Mouse (Mus musculus): Measurements from ENCODE around the gene Zfp174. TPM values are rescaled to one million over a fixed set of nuclear protein-coding genes. Genes with fewer than 3 reads are reported as not detected.
A peak's percentile ranks its signal among the peaks of the same experiment; 100 is the strongest.

Gene Zfp174
- total and polyA plus RNA-seq, 3 experiments: 0.26 to 0.98 (median 0.37) TPM

DNA sequence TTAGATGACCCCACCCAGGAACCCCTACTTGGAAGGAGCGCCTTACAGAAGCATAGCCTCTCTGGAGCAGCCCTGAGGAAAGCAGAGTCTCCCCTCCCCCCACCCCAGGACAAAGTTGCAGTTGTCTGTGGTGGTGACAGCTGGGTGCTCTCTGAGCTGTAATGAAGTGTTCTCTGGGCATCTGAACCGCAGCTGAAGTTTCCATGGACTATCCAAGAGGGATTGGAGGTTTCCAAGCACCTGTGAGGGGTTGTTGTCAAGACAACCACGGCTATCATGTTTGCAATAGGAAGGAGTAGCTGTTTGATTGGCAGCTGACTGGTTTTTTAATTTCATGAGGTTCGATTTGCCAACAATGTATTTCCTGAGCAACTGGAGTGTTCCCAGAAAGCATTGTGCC lies 4.1 kb upstream of the Zfp174 start:
- in situ Hi-C loops (cut with MboI; ENCODE audit: low pct_ligation_motif_present, low pct_unique_long_range_greater_than_20kb, low sequenced_read_pairs): loop anchor here (10.0 to 25.0 kb wide), 2 partner anchors 162 to 444 kb away; partner anchors contain the start of gene Slx4
- H3K4me1 ChIP-seq (ENCODE audit: control insufficient read depth in 1 of 2, insufficient read depth in 2 of 2): peaks cover 6 to 18% of the 10 kb centered on the region in 2 experiments
- no peaks in the 10 kb centered on the region for H3K9me3 ChIP-seq (replicated peaks; ENCODE audit: low read length)
- no peak overlapping the region for H3K27ac ChIP-seq (ENCODE audit: insufficient read depth, low read depth)
- H3K4me2 ChIP-seq (ENCODE audit: insufficient read depth, low read depth, poor library complexity, severe bottlenecking): peak overlapping the region; percentile 48
- DNase-seq (ENCODE audit: extremely low read depth): no peak
- H3K27me3 ChIP-seq (replicated peaks): no peaks in the 10 kb centered on the region
- dilution Hi-C loops (cut with MboI; ENCODE audit: extremely low pct_ligation_motif_present, extremely low pct_unique_long_range_greater_than_20kb, low sequenced_read_pairs): no loop called here
- H3K79me2 ChIP-seq (replicated peaks; ENCODE audit: control insufficient read depth, extremely low read depth, insufficient read depth, poor library complexity, severe bottlenecking): no peaks in the 10 kb centered on the region
- TF ChIP-seq RCOR1 (conservative IDR thresholded peaks at IDR 0.05; ENCODE audit: low read depth, low read length): no peak
- no peak for TF ChIP-seq SMC3 (IDR thresholded peaks at IDR 0.05; ENCODE audit: low read depth, low read length)
- no peak for TF ChIP-seq POLR2AphosphoS2 (IDR thresholded peaks at IDR 0.05; ENCODE audit: low read depth, low read length)
- no peak for TF ChIP-seq MXI1 (IDR thresholded peaks at IDR 0.05; ENCODE audit: low read depth, low read length)
- no peak for TF ChIP-seq CTCF (conservative IDR thresholded peaks at IDR 0.05 in 1 of 2, IDR thresholded peaks at IDR 0.05 in 1 of 2; ENCODE audit: low read depth in 2 of 2, low read length in 2 of 2)
- no peak for TF ChIP-seq RAD21 (IDR thresholded peaks at IDR 0.05; ENCODE audit: low read depth, low read length)
- no peak for TF ChIP-seq SIN3A (IDR thresholded peaks at IDR 0.05; ENCODE audit: low read length)
- TF ChIP-seq BHLHE40 (IDR thresholded peaks at IDR 0.05; ENCODE audit: low read depth, low read length): no peak
- no peak for TF ChIP-seq MEF2A (IDR thresholded peaks at IDR 0.05; ENCODE audit: borderline replicate concordance, low read depth, low read length)
- no peak for TF ChIP-seq MAX (IDR thresholded peaks at IDR 0.05; ENCODE audit: low read length)
- no peak overlapping the region for H3K9ac ChIP-seq (ENCODE audit: insufficient read depth, low read depth)
- H3K36me3 ChIP-seq (replicated peaks in 1 of 2; ENCODE audit: control insufficient read depth in 1 of 2, insufficient read depth in 1 of 2, low read length in 1 of 2): no peaks in the 10 kb centered on the region
- H3K4me3 ChIP-seq (replicated peaks in 1 of 3; ENCODE audit: low read depth in 2 of 3, low read length in 2 of 3, poor library complexity in 1 of 3): no peak overlapping the region

GRCm38 (mm10) chr16:3843796-3844195 lies 3.3 kb upstream of the Zfp174 start:
- Histone ChIP-seq H3K4me2 (ENCODE audit: insufficient read depth, low read depth, poor library complexity, severe bottlenecking) (no peak overlapping the region), H3K9me3 (replicated peaks; ENCODE audit: low read length) (no peaks in the 10 kb centered on the region), H3K79me2 (replicated peaks; ENCODE audit: control insufficient read depth, extremely low read depth, insufficient read depth, poor library complexity, severe bottlenecking) (no peaks in the 10 kb centered on the region), H3K36me3 (replicated peaks in 1 of 2; ENCODE audit: control insufficient read depth in 1 of 2, insufficient read depth in 1 of 2, low read length in 1 of 2) (no peaks in the 10 kb centered on the region), H3K4me3 (replicated peaks in 1 of 3; ENCODE audit: low read depth in 2 of 3, low read length in 2 of 3, poor library complexity in 1 of 3) (no peak overlapping the region), H3K9ac (ENCODE audit: insufficient read depth, low read depth) (no peak overlapping the region), H3K27ac (ENCODE audit: insufficient read depth, low read depth) (no peak overlapping the region), H3K4me1 (ENCODE audit: control insufficient read depth in 1 of 2, insufficient read depth in 2 of 2) (peaks cover 6 to 19% of the 10 kb centered on the region in 2 experiments), H3K27me3 (replicated peaks) (no peaks in the 10 kb centered on the region)
- no peak for DNase-seq (ENCODE audit: extremely low read depth)
- TF ChIP-seq ZMIZ1 (IDR thresholded peaks at IDR 0.05; ENCODE audit: low read depth, low read length): no peak
- no peak for TF ChIP-seq HCFC1 (IDR thresholded peaks at IDR 0.05; ENCODE audit: low read depth, low read length)
- no peak for TF ChIP-seq POLR2AphosphoS2 (IDR thresholded peaks at IDR 0.05; ENCODE audit: low read depth, low read length)
- TF ChIP-seq SIN3A (IDR thresholded peaks at IDR 0.05; ENCODE audit: low read length): no peak
- TF ChIP-seq ELF1 (IDR thresholded peaks at IDR 0.05; ENCODE audit: low read depth, low read length): no peak
- no peak for TF ChIP-seq RCOR1 (conservative IDR thresholded peaks at IDR 0.05; ENCODE audit: low read depth, low read length)
- TF ChIP-seq NELFE (IDR thresholded peaks at IDR 0.05; ENCODE audit: low read depth, low read length): no peak
- in situ Hi-C loops (cut with MboI; ENCODE audit: low pct_ligation_motif_present, low pct_unique_long_range_greater_than_20kb, low sequenced_read_pairs): loop anchor here (10.0 to 25.0 kb wide), 2 partner anchors 161 to 444 kb away; partner anchors contain the start of gene Slx4
- dilution Hi-C loops (cut with MboI; ENCODE audit: extremely low pct_ligation_motif_present, extremely low pct_unique_long_range_greater_than_20kb, low sequenced_read_pairs): no loop called here
